Mouse (Mus musculus) kidney, embryonic 15.5 days (tissue): ENCODE measurements around the gene Pdgfra. TPM values are rescaled to one million over a fixed set of nuclear protein-coding genes. Genes with fewer than 3 reads are reported as not detected.

Source experiments
- ATAC-seq: fragments of 200-750 bp; cut with Nextera tagmentation; replicated peaks from 2 replicates; pipeline ENCODE4 v1.8.0; 2017; ENCODE audit warnings: moderate TSS enrichment; ENCODE audit not compliant: low FRiP score
- H3K27ac ChIP-seq: fragments of 300-500 bp; sonication (generic); 2 replicates; pipeline ENCODE4 v1.5.1; 2015; ENCODE audit warnings: mild to moderate bottlenecking, inconsistent platforms
- H3K27me3 ChIP-seq: fragments of 300-500 bp; sonication (generic); 2 replicates; pipeline ENCODE4 v1.6.1; 2015; ENCODE audit warnings: inconsistent platforms
- H3K36me3 ChIP-seq: fragments of 300-500 bp; sonication (generic); 2 replicates; pipeline ENCODE4 v1.6.1; 2015; ENCODE audit warnings: inconsistent platforms
- H3K4me1 ChIP-seq: fragments of 300-500 bp; sonication (generic); 2 replicates; pipeline ENCODE4 v1.6.1; 2015; ENCODE audit warnings: inconsistent platforms
- H3K4me2 ChIP-seq: fragments of 300-500 bp; sonication (generic); 2 replicates; pipeline ENCODE4 v1.6.1; 2015; ENCODE audit warnings: moderate library complexity, mild to moderate bottlenecking, inconsistent platforms
- H3K4me3 ChIP-seq: fragments of 300-500 bp; sonication (generic); replicated peaks from 2 replicates; pipeline ENCODE4 v1.5.1; 2015; ENCODE audit warnings: mild to moderate bottlenecking, inconsistent platforms
- H3K9ac ChIP-seq: fragments of 300-500 bp; sonication (generic); 2 replicates; pipeline ENCODE4 v1.6.1; 2015; ENCODE audit warnings: mild to moderate bottlenecking, inconsistent platforms
- H3K9me3 ChIP-seq: fragments of 300-500 bp; sonication (generic); replicated peaks from 2 replicates; pipeline ENCODE4 v1.6.1; 2016; ENCODE audit warnings: inconsistent platforms
- WGBS: fragments of 180-500 bp; shearing (Covaris S2); methylation state at CpG from one replicate; pipeline ENCODE4 v1.1.7; 2015; ENCODE audit warnings: mixed read lengths; 5-methylcytosine and 5-hydroxymethylcytosine counted together
- polyA plus RNA-seq: library from polyadenylated mRNA; unstranded; fragments of >200 nt; fragmentation: Nextera tagmentation; extraction: Ambion mirVana; gene quantifications from 2 replicates; pipeline ENCODE4 v1.2.1, GENCODE M21; 2015

The Pdgfra gene
- polyA plus RNA-seq, 1 experiment from 2014 or later = 47.3 TPM

GRCm38 (mm10) chr5:75184693-75185235 is 32.7 kb downstream of the Pdgfra start:
- 85% methylated on average over 7 of the region's 7 CpGs for WGBS

DNA sequence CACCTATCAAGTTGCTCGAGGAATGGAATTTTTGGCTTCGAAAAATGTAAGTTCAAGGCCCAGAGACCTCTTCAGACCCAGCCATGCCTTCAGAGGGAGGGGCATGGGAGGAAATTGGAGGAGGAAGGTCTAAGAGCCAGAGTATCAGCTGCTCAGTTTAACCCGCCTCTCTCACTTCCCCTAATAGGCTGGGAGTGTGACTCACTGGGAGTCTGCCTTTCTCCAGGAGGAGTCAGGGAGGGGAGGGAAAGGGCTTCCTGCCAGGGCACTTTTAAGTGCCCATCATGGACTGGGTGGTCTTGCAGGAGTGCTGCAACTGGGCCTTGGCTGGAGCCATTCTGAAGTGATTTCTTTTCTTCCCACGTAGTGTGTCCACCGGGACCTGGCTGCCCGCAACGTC is 33.5 kb downstream of the Pdgfra start:
- WGBS = 71% methylated on average over 7 of the region's 7 CpGs
- no peaks in the 10 kb centered on the region for H3K27me3 ChIP-seq
- H3K4me1 ChIP-seq = no peaks in the 10 kb centered on the region
- no peak overlapping the region for H3K4me3 ChIP-seq
- H3K4me2 ChIP-seq = no peak overlapping the region
- peaks cover 66% of the 10 kb centered on the region for H3K36me3 ChIP-seq
- ATAC-seq = no peak
- H3K27ac ChIP-seq = no peak overlapping the region
- H3K9me3 ChIP-seq = no peaks in the 10 kb centered on the region
- H3K9ac ChIP-seq = no peak overlapping the region

More at GRCm38 (mm10) chr5:75184693-75185235, 32.7 kb downstream of the Pdgfra start:
- no peak for ATAC-seq
- Histone ChIP-seq H3K9ac (no peak overlapping the region), H3K27me3 (no peaks in the 10 kb centered on the region), H3K4me1 (no peaks in the 10 kb centered on the region), H3K27ac (no peak overlapping the region), H3K4me2 (no peak overlapping the region), H3K4me3 (no peak overlapping the region), H3K36me3 (peaks cover 62% of the 10 kb centered on the region), H3K9me3 (no peaks in the 10 kb centered on the region)

GRCm38 (mm10) chr5:75189319-75189987 is 37.4 kb downstream of the Pdgfra start:
- Histone ChIP-seq H3K9ac (no peak overlapping the region), H3K4me3 (no peak overlapping the region), H3K4me1 (no peaks in the 10 kb centered on the region), H3K36me3 (peaks cover 64% of the 10 kb centered on the region), H3K27ac (no peak overlapping the region), H3K27me3 (no peaks in the 10 kb centered on the region), H3K4me2 (no peak overlapping the region), H3K9me3 (no peaks in the 10 kb centered on the region)
- ATAC-seq = no peak
- WGBS = 82% methylated on average over 15 of the region's 15 CpGs

GRCm38 (mm10) chr5:75193107-75193506 is 41.0 kb downstream of the Pdgfra start:
- ATAC-seq = no peak
- H3K9ac ChIP-seq = no peak overlapping the region
- H3K4me2 ChIP-seq = no peak overlapping the region
- peaks cover 63% of the 10 kb centered on the region for H3K36me3 ChIP-seq
- no peaks in the 10 kb centered on the region for H3K27me3 ChIP-seq
- 91% methylated on average over 5 of the region's 5 CpGs for WGBS
- H3K9me3 ChIP-seq = no peaks in the 10 kb centered on the region
- H3K27ac ChIP-seq = no peak overlapping the region
- H3K4me3 ChIP-seq = no peak overlapping the region
- no peaks in the 10 kb centered on the region for H3K4me1 ChIP-seq

DNA sequence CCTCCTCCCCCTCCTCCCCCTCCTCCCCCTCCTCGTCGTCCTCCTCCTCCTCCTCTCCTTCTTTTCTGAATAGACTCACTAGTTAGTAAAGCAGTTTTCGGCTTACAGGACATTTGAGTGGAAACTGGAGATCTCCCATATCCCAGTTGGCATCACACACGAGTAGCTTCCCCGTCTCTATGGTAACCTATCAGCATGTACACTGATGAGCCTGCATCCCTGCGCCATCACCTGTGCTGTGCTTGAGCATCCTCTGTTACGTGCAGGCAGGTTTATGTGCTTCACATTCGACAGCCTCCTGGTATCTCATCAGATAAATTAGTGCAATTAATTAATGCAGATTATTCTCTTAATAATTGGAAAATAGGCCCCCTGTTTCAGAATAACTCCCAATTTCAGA is 46.3 kb downstream of the Pdgfra start:
- H3K9me3 ChIP-seq = no peaks in the 10 kb centered on the region
- WGBS = 82% methylated on average over 8 of the region's 8 CpGs
- no peak overlapping the region for H3K9ac ChIP-seq
- H3K27me3 ChIP-seq = no peaks in the 10 kb centered on the region
- no peak overlapping the region for H3K4me3 ChIP-seq
- no peak for ATAC-seq
- H3K4me1 ChIP-seq = no peaks in the 10 kb centered on the region
- no peak overlapping the region for H3K4me2 ChIP-seq
- no peak overlapping the region for H3K27ac ChIP-seq
- H3K36me3 ChIP-seq = peaks cover 35% of the 10 kb centered on the region

- no peak for ATAC-seq
- H3K9ac ChIP-seq = no peak overlapping the region
- H3K4me3 ChIP-seq = no peak overlapping the region
- 75% methylated on average over 9 of the region's 9 CpGs for WGBS
- H3K9me3 ChIP-seq = no peaks in the 10 kb centered on the region
- H3K27me3 ChIP-seq = no peaks in the 10 kb centered on the region
- no peaks in the 10 kb centered on the region for H3K4me1 ChIP-seq
- no peak overlapping the region for H3K4me2 ChIP-seq
- H3K36me3 ChIP-seq = peaks cover 28% of the 10 kb centered on the region; the same call in 1 of the 2 replicates
- H3K27ac ChIP-seq = no peak overlapping the region
These were observed 47.7 kb downstream of the Pdgfra start for GRCm38 (mm10) chr5:75199698-75200365.

GRCm38 (mm10) chr5:75200366-75200724 is 48.3 kb downstream of the Pdgfra start:
- no peak for ATAC-seq
- H3K9me3 ChIP-seq = no peaks in the 10 kb centered on the region
- H3K4me1 ChIP-seq = no peaks in the 10 kb centered on the region
- H3K9ac ChIP-seq = no peak overlapping the region
- no peak overlapping the region for H3K4me3 ChIP-seq
- no peaks in the 10 kb centered on the region for H3K27me3 ChIP-seq
- 92% methylated on average over 10 of the region's 10 CpGs for WGBS
- H3K36me3 ChIP-seq = peaks cover 22% of the 10 kb centered on the region; the same call in 1 of the 2 replicates
- no peak overlapping the region for H3K4me2 ChIP-seq
- H3K27ac ChIP-seq = no peak overlapping the region

DNA sequence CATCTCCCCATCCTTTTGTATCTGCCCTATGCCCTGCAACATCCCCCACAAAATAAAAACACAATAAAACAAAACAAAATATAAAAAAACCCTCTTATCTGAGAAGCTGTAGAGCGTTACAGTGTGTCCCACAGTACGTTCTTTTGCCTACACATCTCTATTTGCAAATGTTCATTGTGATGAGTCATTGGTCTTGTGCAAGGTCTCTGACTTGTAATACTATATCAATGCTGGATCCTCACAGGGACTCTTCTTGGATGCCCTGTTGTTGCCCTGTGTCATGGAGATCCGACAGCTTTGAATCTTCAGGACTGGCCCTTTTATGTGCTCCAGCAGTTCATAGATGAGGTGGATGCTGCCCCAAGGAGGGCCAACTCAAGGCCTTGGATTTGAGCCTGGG is 55.8 kb downstream of the Pdgfra start:
- 0 out of 2 replicates have a peak, but pooled peaks cover 3% of the 10 kb centered on the region for H3K4me1 ChIP-seq
- 76% methylated on average over 3 of the region's 3 CpGs for WGBS
- no peaks in the 10 kb centered on the region for H3K9me3 ChIP-seq
- no peaks in the 10 kb centered on the region for H3K36me3 ChIP-seq
- H3K27ac ChIP-seq = no peak overlapping the region
- no peak overlapping the region for H3K4me3 ChIP-seq
- H3K9ac ChIP-seq = no peak overlapping the region
- H3K27me3 ChIP-seq = no peaks in the 10 kb centered on the region
- no peak for ATAC-seq
- H3K4me2 ChIP-seq = no peak overlapping the region

- ATAC-seq = no peak
- no peak overlapping the region for H3K9ac ChIP-seq
- no peak overlapping the region for H3K27ac ChIP-seq
- no peak overlapping the region for H3K4me3 ChIP-seq
- H3K9me3 ChIP-seq = no peaks in the 10 kb centered on the region
- no peaks in the 10 kb centered on the region for H3K27me3 ChIP-seq
- H3K4me2 ChIP-seq = no peak overlapping the region
- 23% methylated on average over 1 of the region's 1 CpGs for WGBS
- H3K36me3 ChIP-seq = no peaks in the 10 kb centered on the region
- 0 out of 2 replicates have a peak, but pooled peaks cover 3% of the 10 kb centered on the region for H3K4me1 ChIP-seq
These were observed 57.9 kb downstream of the Pdgfra start for GRCm38 (mm10) chr5:75209966-75210365.

DNA sequence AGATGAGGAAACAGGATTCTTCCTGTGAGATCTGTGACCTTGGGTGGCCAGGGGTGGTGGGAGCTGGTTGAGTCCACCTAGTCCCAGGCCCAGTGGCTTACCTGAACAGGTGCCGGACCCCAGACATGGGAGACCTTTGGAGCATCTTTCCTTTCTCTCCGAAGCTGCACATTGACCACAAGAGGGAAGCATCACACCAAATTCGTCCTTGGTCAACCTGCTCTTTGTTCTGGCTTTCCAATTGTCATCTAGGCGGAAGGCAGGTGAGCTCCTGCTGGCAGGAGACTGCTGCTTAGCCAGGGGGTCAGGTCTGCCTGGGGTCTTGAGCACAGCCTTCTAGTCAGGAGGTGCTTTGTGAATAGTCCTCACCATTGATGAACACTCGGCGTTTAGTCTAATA is 62.4 kb downstream of the Pdgfra start:
- H3K27ac ChIP-seq = no peak overlapping the region
- H3K9ac ChIP-seq = no peak overlapping the region

GRCm38 (mm10) chr5:75214929-75215328 is 62.8 kb downstream of the Pdgfra start:
- Histone ChIP-seq H3K4me2 (no peak overlapping the region), H3K36me3 (no peaks in the 10 kb centered on the region), H3K27me3 (no peaks in the 10 kb centered on the region), H3K4me1 (0 out of 2 replicates have a peak, but pooled peaks cover 3% of the 10 kb centered on the region), H3K9ac (no peak overlapping the region), H3K4me3 (no peak overlapping the region), H3K9me3 (no peaks in the 10 kb centered on the region), H3K27ac (no peak overlapping the region)
- ATAC-seq = no peak
- WGBS = 88% methylated on average over 7 of the region's 7 CpGs

More for the DNA sequence above, 62.4 kb downstream of the Pdgfra start:
- whole genome bisulfite sequencing = 56% methylated on average over 6 of the region's 6 CpGs
- Histone ChIP-seq H3K9me3 (no peaks in the 10 kb centered on the region), H3K27me3 (no peaks in the 10 kb centered on the region), H3K4me2 (no peak overlapping the region), H3K36me3 (no peaks in the 10 kb centered on the region), H3K4me1 (0 out of 2 replicates have a peak, but pooled peaks cover 3% of the 10 kb centered on the region), H3K4me3 (no peak overlapping the region)
- ATAC-seq = no peak

DNA sequence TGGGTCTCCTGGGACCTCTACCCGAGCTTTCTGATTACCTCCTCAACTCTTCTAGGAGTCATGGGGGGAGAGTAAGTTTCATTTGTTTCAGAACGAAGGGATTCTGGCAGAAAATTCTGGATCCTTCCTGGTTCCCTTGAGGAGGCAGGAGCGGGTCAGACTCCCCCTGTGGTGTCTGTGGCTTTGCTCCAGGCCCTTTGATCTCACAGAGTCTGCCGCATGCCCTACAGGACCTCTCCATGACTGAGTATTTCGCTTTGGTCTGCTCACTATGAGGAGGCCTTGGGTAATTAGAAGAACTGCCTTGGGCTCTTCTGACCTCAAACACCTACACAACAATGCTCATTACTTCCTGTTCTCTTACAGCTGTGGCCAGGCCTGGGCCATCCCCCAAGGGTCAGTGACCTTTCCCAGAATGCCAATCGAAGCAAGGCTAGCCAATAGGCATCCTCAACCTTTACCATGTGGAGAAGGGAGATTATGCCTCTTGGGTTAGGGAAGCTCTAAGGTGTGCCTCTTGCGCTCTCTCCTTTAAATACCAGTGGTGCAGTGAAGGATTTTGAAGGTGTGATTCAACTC is 63.7 kb downstream of the Pdgfra start:
- no peaks in the 10 kb centered on the region for H3K9me3 ChIP-seq
- H3K27ac ChIP-seq = no peak overlapping the region
- no peaks in the 10 kb centered on the region for H3K27me3 ChIP-seq
- 66% methylated on average over 7 of the region's 7 CpGs for WGBS
- no peak overlapping the region for H3K4me3 ChIP-seq
- no peak; the same call in 1 of the 2 replicates for ATAC-seq
- no peaks in the 10 kb centered on the region for H3K4me1 ChIP-seq
- H3K4me2 ChIP-seq = no peak overlapping the region
- H3K9ac ChIP-seq = no peak overlapping the region
- no peaks in the 10 kb centered on the region for H3K36me3 ChIP-seq
